In genomic region chr6:55852589-55852988, GRCm38 (mm10) we compare ENCODE assay signal across 23 mouse cellular contexts. TPM values are rescaled to one million over a fixed set of nuclear protein-coding genes. Genes with fewer than 3 reads are reported as not detected.
DNase-seq lines count a peak whose midpoint lies in the region; ATAC-seq and TF ChIP-seq lines count a peak whose summit lies in the region.
"Had no signal": no experiment of that assay in that cellular context is flagged by ENCODE, and none has a peak within 500 bp of the region (broad histone marks: within the 10 kb centered on the region; RNA-seq: fewer than 3 reads in every experiment).

No protein-coding gene starts in this region.

- no peak for TF ChIP-seq EP300 in lung, postnatal 0 days (IDR thresholded peaks at IDR 0.05)

- H3K27me3 ChIP-seq in forebrain, embryonic 16.5 days (replicated peaks; ENCODE audit: control insufficient read depth, insufficient read depth, low read length): no peaks in the 10 kb centered on the region
- no peaks in the 10 kb centered on the region for H3K27me3 ChIP-seq in forebrain, embryonic 13.5 days
- H3K27me3 ChIP-seq in midbrain, embryonic 11.5 days (ENCODE audit: control insufficient read depth, insufficient read depth, low read length): no peaks in the 10 kb centered on the region
- no peaks in the 10 kb centered on the region for H3K27me3 ChIP-seq in midbrain, embryonic 15.5 days (replicated peaks)
- no peaks in the 10 kb centered on the region for H3K27me3 ChIP-seq in neural tube, embryonic 14.5 days (ENCODE audit: control insufficient read depth, insufficient read depth, low read length)
- no peaks in the 10 kb centered on the region for H3K27me3 ChIP-seq in lung, postnatal 0 days (replicated peaks; ENCODE audit: insufficient read depth, low read length)
- H3K27me3 ChIP-seq: CH12.LX; forebrain, embryonic 15.5 days had no signal

- no peaks in the 10 kb centered on the region for H3K36me3 ChIP-seq in forebrain, embryonic 16.5 days (ENCODE audit: control insufficient read depth, insufficient read depth)
- no peaks in the 10 kb centered on the region for H3K36me3 ChIP-seq in forebrain, embryonic 13.5 days (ENCODE audit: poor library complexity, severe bottlenecking)
- no peaks in the 10 kb centered on the region for H3K36me3 ChIP-seq in midbrain, embryonic 11.5 days (ENCODE audit: control insufficient read depth, insufficient read depth, low read length)
- H3K36me3 ChIP-seq in midbrain, embryonic 15.5 days (replicated peaks): no peaks in the 10 kb centered on the region
- H3K36me3 ChIP-seq in neural tube, embryonic 14.5 days (ENCODE audit: control insufficient read depth, insufficient read depth, low read length): no peaks in the 10 kb centered on the region
- H3K36me3 ChIP-seq in lung, postnatal 0 days (ENCODE audit: insufficient read depth, low read length): no peaks in the 10 kb centered on the region
- H3K36me3 ChIP-seq: embryonic facial prominence, embryonic 10.5 days; forebrain, embryonic 10.5 days; forebrain, embryonic 15.5 days; heart, embryonic 15.5 days had no signal

- H3K4me3 ChIP-seq in forebrain, embryonic 16.5 days (replicated peaks; ENCODE audit: low read length): no peak overlapping the region
- H3K4me3 ChIP-seq in forebrain, embryonic 13.5 days: no peak overlapping the region
- H3K4me3 ChIP-seq in midbrain, embryonic 11.5 days (ENCODE audit: low read depth, low read length): no peak overlapping the region
- no peak overlapping the region for H3K4me3 ChIP-seq in midbrain, embryonic 15.5 days
- H3K4me3 ChIP-seq in neural tube, embryonic 14.5 days (ENCODE audit: low read depth, low read length): no peak overlapping the region
- no peak overlapping the region for H3K4me3 ChIP-seq in lung, postnatal 0 days (ENCODE audit: low read depth, low read length)
- H3K4me3 ChIP-seq: embryonic facial prominence, embryonic 10.5 days; erythroblast, embryonic 14.5 days; forebrain, embryonic 10.5 days; forebrain, embryonic 15.5 days; heart, embryonic 15.5 days had no signal

- H3K4me1 ChIP-seq in forebrain, embryonic 16.5 days (replicated peaks; ENCODE audit: control insufficient read depth, insufficient read depth, low read length): no peaks in the 10 kb centered on the region
- H3K4me1 ChIP-seq in forebrain, embryonic 13.5 days: no peaks in the 10 kb centered on the region
- H3K4me1 ChIP-seq in midbrain, embryonic 11.5 days (ENCODE audit: control insufficient read depth, insufficient read depth, low read length): no peaks in the 10 kb centered on the region
- H3K4me1 ChIP-seq in midbrain, embryonic 15.5 days: no peaks in the 10 kb centered on the region
- no peaks in the 10 kb centered on the region for H3K4me1 ChIP-seq in neural tube, embryonic 14.5 days (ENCODE audit: control insufficient read depth, insufficient read depth, low read length)
- H3K4me1 ChIP-seq in lung, postnatal 0 days (ENCODE audit: insufficient read depth, low read depth, low read length): no peaks in the 10 kb centered on the region
- H3K4me1 ChIP-seq: forebrain, embryonic 15.5 days; heart, embryonic 15.5 days had no signal

- H3K9ac ChIP-seq in forebrain, embryonic 16.5 days (replicated peaks; ENCODE audit: low read depth, low read length): no peak overlapping the region
- no peak overlapping the region for H3K9ac ChIP-seq in forebrain, embryonic 13.5 days
- H3K9ac ChIP-seq in midbrain, embryonic 11.5 days (ENCODE audit: low read length): no peak overlapping the region
- no peak overlapping the region for H3K9ac ChIP-seq in midbrain, embryonic 15.5 days
- H3K9ac ChIP-seq in neural tube, embryonic 14.5 days (replicated peaks; ENCODE audit: low read depth, low read length): no peak overlapping the region
- no peak overlapping the region for H3K9ac ChIP-seq in lung, postnatal 0 days (replicated peaks; ENCODE audit: low read depth)
- H3K9ac ChIP-seq: forebrain, embryonic 15.5 days; heart, embryonic 15.5 days had no signal

- no peak overlapping the region for H3K4me2 ChIP-seq in forebrain, embryonic 16.5 days (ENCODE audit: low read length)
- H3K4me2 ChIP-seq in forebrain, embryonic 13.5 days: no peak overlapping the region
- H3K4me2 ChIP-seq in midbrain, embryonic 11.5 days: no peak overlapping the region
- H3K4me2 ChIP-seq in midbrain, embryonic 15.5 days: no peak overlapping the region
- H3K4me2 ChIP-seq in neural tube, embryonic 14.5 days (ENCODE audit: low read depth, low read length): no peak overlapping the region
- H3K4me2 ChIP-seq in lung, postnatal 0 days (replicated peaks; ENCODE audit: low read depth, low read length): no peak overlapping the region
- H3K4me2 ChIP-seq: forebrain, embryonic 15.5 days; heart, embryonic 11.5 days; heart, embryonic 15.5 days had no signal

- TF ChIP-seq CTCF in lung, postnatal 0 days (IDR thresholded peaks at IDR 0.05): no peak

- ATAC-seq in forebrain, embryonic 16.5 days: peak; percentile 38; the same call in 1 of the 2 replicates
- no peak for ATAC-seq in forebrain, embryonic 13.5 days
- peak; percentile 64; the same call in 1 of the 2 replicates for ATAC-seq in midbrain, embryonic 11.5 days (ENCODE audit: low FRiP score)
- ATAC-seq in midbrain, embryonic 15.5 days (replicated peaks): no peak
- peak; percentile 31; the same call in 1 of the 2 replicates for ATAC-seq in neural tube, embryonic 14.5 days (ENCODE audit: low read depth)
- no peak for ATAC-seq in lung, postnatal 0 days
- ATAC-seq: forebrain, embryonic 15.5 days; inflammation-experienced regulatory T-cells, adult 6 months; intestine, postnatal 0 days had no signal

- H3K27ac ChIP-seq in forebrain, embryonic 16.5 days (ENCODE audit: low read length): no peak overlapping the region
- H3K27ac ChIP-seq in forebrain, embryonic 13.5 days: no peak overlapping the region
- no peak overlapping the region for H3K27ac ChIP-seq in midbrain, embryonic 11.5 days (ENCODE audit: low read depth, low read length)
- H3K27ac ChIP-seq in midbrain, embryonic 15.5 days: no peak overlapping the region
- H3K27ac ChIP-seq in neural tube, embryonic 14.5 days (ENCODE audit: low read depth, low read length): no peak overlapping the region
- no peak overlapping the region for H3K27ac ChIP-seq in lung, postnatal 0 days (ENCODE audit: low read length)
- H3K27ac ChIP-seq: embryonic facial prominence, embryonic 10.5 days; forebrain, embryonic 10.5 days; forebrain, embryonic 15.5 days; heart, embryonic 15.5 days had no signal

- H3K9me3 ChIP-seq in forebrain, embryonic 16.5 days (ENCODE audit: control insufficient read depth, low read length): no peaks in the 10 kb centered on the region
- H3K9me3 ChIP-seq in forebrain, embryonic 13.5 days (replicated peaks): no peaks in the 10 kb centered on the region
- H3K9me3 ChIP-seq in midbrain, embryonic 11.5 days (ENCODE audit: control insufficient read depth, low read length): no peaks in the 10 kb centered on the region
- no peaks in the 10 kb centered on the region for H3K9me3 ChIP-seq in midbrain, embryonic 15.5 days
- H3K9me3 ChIP-seq in neural tube, embryonic 14.5 days (ENCODE audit: control insufficient read depth, low read length): no peaks in the 10 kb centered on the region
- H3K9me3 ChIP-seq in lung, postnatal 0 days (ENCODE audit: low read length): no peaks in the 10 kb centered on the region
- H3K9me3 ChIP-seq: embryonic facial prominence, embryonic 10.5 days; forebrain, embryonic 10.5 days; forebrain, embryonic 15.5 days; heart, embryonic 15.5 days had no signal

- no peak for DNase-seq in midbrain, embryonic 11.5 days (ENCODE audit: low spot score, missing footprints)
- no peak for DNase-seq in neural tube, embryonic 10.5 days (ENCODE audit: extremely low spot score, low spot score)
- DNase-seq in lung, postnatal 0 days (ENCODE audit: low spot score): no peak
- DNase-seq: adrenal gland, postnatal 10 days; cerebellum, adult 18-20 months; cerebellum, adult 9-11 months; cerebellum, postnatal 36 days; gastrocnemius, postnatal 10 days; heart, adult 18-20 months; heart, postnatal 14 days had no signal

RNA-seq across cellular contexts. Expression of gene Itprid1, which starts 15.9 kb away (rescaled TPM):
- 2.9 and 3.1 TPM in 2 replicates for polyA plus RNA-seq in forebrain, embryonic 16.5 days (2015; fragmentation: Nextera tagmentation; extraction: Ambion mirVana)
- polyA plus RNA-seq in forebrain, embryonic 13.5 days (2015; fragmentation: Nextera tagmentation; extraction: Ambion mirVana): 0.50 and 0.92 TPM in 2 replicates
- 0.07 and 0.08 TPM in 2 replicates for polyA plus RNA-seq in midbrain, embryonic 11.5 days (2014; fragmentation: Nextera tagmentation; extraction: Ambion mirVana)
- 0.08 TPM in 1 of 2 replicates, not detected in the other for polyA plus RNA-seq in midbrain, embryonic 15.5 days (2015; fragmentation: Nextera tagmentation; extraction: Ambion mirVana)
- polyA plus RNA-seq in neural tube, embryonic 14.5 days (2014; fragmentation: Nextera tagmentation; extraction: Ambion mirVana): 0.17 and 0.21 TPM in 2 replicates
- polyA plus RNA-seq in lung, postnatal 0 days (2015; fragmentation: Nextera tagmentation; extraction: Ambion mirVana): 0.49 and 0.95 TPM in 2 replicates
- polyA plus RNA-seq: embryonic facial prominence, embryonic 10.5 days; erythroblast, embryonic 14.5 days; forebrain, embryonic 10.5 days; heart, embryonic 11.5 days; heart, embryonic 15.5 days; inflammation-experienced regulatory T-cells, adult 6 months; intestine, postnatal 0 days had no signal

Comparison
In these comparisons a context has a peak if more than half of its experiments do, and no peak if none do; other contexts are left out.
1. ATAC-seq: peak in forebrain, embryonic 16.5 days (single experiment), midbrain, embryonic 11.5 days (single experiment) and neural tube, embryonic 14.5 days (single experiment); none in forebrain, embryonic 13.5 days (single experiment), midbrain, embryonic 15.5 days (single experiment) and lung, postnatal 0 days (single experiment).